In genomic region chr1:88357458-88358090, GRCm38 (mm10) we compare ENCODE assay signal across 8 mouse cellular contexts. TPM values are rescaled to one million over a fixed set of nuclear protein-coding genes. Genes with fewer than 3 reads are reported as not detected.
DNase-seq lines count a peak whose midpoint lies in the region; ATAC-seq lines count a peak whose summit lies in the region.

No protein-coding gene starts in this region.

- peak; percentile 85 for DNase-seq in 3T3-L1 (ENCODE audit: low read depth, low spot score)
- peak; percentile 82 for DNase-seq in Muller cell, postnatal 12 days (ENCODE audit: inconsistent ontology term)
- peak; percentile 77 to 88 for DNase-seq in cerebellum, postnatal 25 days
- DNase-seq in frontal cortex, postnatal 36 days (ENCODE audit: low spot score in 2 of 2) = peak; percentile 62 to 81
- DNase-seq in naive thymus-derived CD4-positive, alpha-beta T cell, adult 2 months (ENCODE audit: low read depth) = peak; percentile 59
- DNase-seq in thymus, postnatal 14 days = peak; percentile 62

- H3K27me3 ChIP-seq in kidney, embryonic 14.5 days (ENCODE audit: control insufficient read depth, insufficient read depth, low read length) = no peaks in the 10 kb centered on the region
- no peaks in the 10 kb centered on the region for H3K27me3 ChIP-seq in limb, embryonic 13.5 days

- H3K27ac ChIP-seq in kidney, embryonic 14.5 days (ENCODE audit: low read depth, low read length) = no peak overlapping the region
- no peak overlapping the region for H3K27ac ChIP-seq in limb, embryonic 13.5 days

- no peaks in the 10 kb centered on the region for H3K9me3 ChIP-seq in kidney, embryonic 14.5 days (ENCODE audit: control insufficient read depth, low read length)
- no peaks in the 10 kb centered on the region for H3K9me3 ChIP-seq in limb, embryonic 13.5 days

- ATAC-seq in kidney, embryonic 14.5 days (ENCODE audit: low FRiP score, low TSS enrichment) = peak; percentile 80
- ATAC-seq in limb, embryonic 13.5 days (ENCODE audit: low FRiP score, low read depth) = peak; percentile 89

- H3K4me2 ChIP-seq in kidney, embryonic 14.5 days (replicated peaks; ENCODE audit: low read depth, low read length) = no peak overlapping the region
- H3K4me2 ChIP-seq in limb, embryonic 13.5 days (replicated peaks) = no peak overlapping the region

- no peak overlapping the region for H3K4me3 ChIP-seq in kidney, embryonic 14.5 days (ENCODE audit: low read length)
- no peak overlapping the region for H3K4me3 ChIP-seq in limb, embryonic 13.5 days

- no peak overlapping the region for H3K9ac ChIP-seq in kidney, embryonic 14.5 days (ENCODE audit: low read depth, low read length)
- no peak overlapping the region for H3K9ac ChIP-seq in limb, embryonic 13.5 days

- WGBS in kidney, embryonic 14.5 days = 56% methylated on average over 6 of the region's 6 CpGs
- 35% methylated on average over 6 of the region's 6 CpGs for whole genome bisulfite sequencing in limb, embryonic 13.5 days

- H3K36me3 ChIP-seq in kidney, embryonic 14.5 days (ENCODE audit: control insufficient read depth, insufficient read depth, low read length) = no peaks in the 10 kb centered on the region
- H3K36me3 ChIP-seq in limb, embryonic 13.5 days = no peaks in the 10 kb centered on the region

- H3K4me1 ChIP-seq in kidney, embryonic 14.5 days (ENCODE audit: control insufficient read depth, insufficient read depth, low read length) = no peaks in the 10 kb centered on the region
- H3K4me1 ChIP-seq in limb, embryonic 13.5 days = no peaks in the 10 kb centered on the region

RNA-seq across cellular contexts. Expression of gene Spp2, which starts 49.2 kb away (rescaled TPM):
- polyA plus RNA-seq in kidney, embryonic 14.5 days (2014; fragmentation: Nextera tagmentation; extraction: Ambion mirVana) = 3.4 and 8.6 TPM in 2 replicates
- 0.54 TPM in 1 of 2 replicates, not detected in the other for polyA plus RNA-seq in limb, embryonic 13.5 days (2015; fragmentation: Nextera tagmentation; extraction: Ambion mirVana)
